Mouse (Mus musculus): ENCODE data around the gene Pdlim7.

- no peak for TF ChIP-seq TAL1 (conservative IDR thresholded peaks at IDR 0.05; ENCODE audit: low read depth, low read length)
- no peak for TF ChIP-seq CTCF (IDR thresholded peaks at IDR 0.05; ENCODE audit: low read depth, low read length)
Observed at GRCm38 (mm10) chr13:55502405-55502804, 11.1 kb downstream of the Pdlim7 start.
